Mouse (Mus musculus) forebrain, postnatal 0 days (tissue): Measurements from ENCODE around the gene Aspdh. TPM values are rescaled to one million over a fixed set of nuclear protein-coding genes. Genes with fewer than 3 reads are reported as not detected.

ENCODE experiments used
- ATAC-seq: fragments of 200-750 bp; cut with Nextera tagmentation; 2 replicates; pipeline ENCODE4 v1.8.0; 2017; ENCODE audit warnings: mild to moderate bottlenecking, moderate library complexity
- DNase-seq: peaks from one replicate; pipeline ENCODE4 v3.0.0-alpha.2; 2015
- H3K27ac ChIP-seq: fragments of 300-500 bp; sonication (generic); 2 replicates; pipeline ENCODE4 v1.5.1; 2014; ENCODE audit warnings: low read depth, mild to moderate bottlenecking, antibody characterized with exemption, low read length, moderate library complexity, mixed read lengths
- H3K27me3 ChIP-seq: fragments of 300-500 bp; sonication (generic); 2 replicates; pipeline ENCODE4 v1.6.1; 2014; ENCODE audit warnings: mild to moderate bottlenecking, low read length, mixed read lengths; ENCODE audit not compliant: insufficient read depth
- H3K36me3 ChIP-seq: fragments of 300-500 bp; sonication (generic); 2 replicates; pipeline ENCODE4 v1.6.1; 2014; ENCODE audit warnings: mild to moderate bottlenecking, moderate library complexity; ENCODE audit not compliant: insufficient read depth
- H3K4me1 ChIP-seq: fragments of 300-500 bp; sonication (generic); 2 replicates; pipeline ENCODE4 v1.6.1; 2014; ENCODE audit warnings: antibody characterized with exemption; ENCODE audit not compliant: insufficient read depth
- H3K4me2 ChIP-seq: fragments of 300-500 bp; sonication (generic); 2 replicates; pipeline ENCODE4 v1.6.1; 2014; ENCODE audit warnings: low read depth, mild to moderate bottlenecking, moderate library complexity
- H3K4me3 ChIP-seq: fragments of 300-500 bp; sonication (generic); 2 replicates; pipeline ENCODE4 v1.5.1; 2014; ENCODE audit warnings: low read depth, low read length, mixed read lengths
- H3K9ac ChIP-seq: fragments of 300-500 bp; sonication (generic); 2 replicates; pipeline ENCODE4 v1.6.1; 2014; ENCODE audit warnings: mild to moderate bottlenecking
- H3K9me3 ChIP-seq: fragments of 300-500 bp; sonication (generic); 2 replicates; pipeline ENCODE4 v1.6.1; 2016; ENCODE audit warnings: low read length
- CTCF ChIP-seq: sonication (generic); IDR thresholded peaks from 2 replicates; pipeline ENCODE4 v1.5.1; 2016; ENCODE audit warnings: antibody characterized with exemption, control low read depth, low read depth
- WGBS: fragments of 180-500 bp; shearing (Covaris S2); extraction: QIAGEN DNeasy Blood & Tissue Kit; methylation state at CpG from one replicate; pipeline ENCODE4 v1.1.7; 2014; 5-methylcytosine and 5-hydroxymethylcytosine counted together
- polyA plus RNA-seq: library from polyadenylated mRNA; unstranded; fragments of >200 nt; fragmentation: Nextera tagmentation; extraction: Ambion mirVana; gene quantifications from 2 replicates; pipeline ENCODE4 v1.2.1, GENCODE M21; 2015
- total RNA-seq: library from RNA; depleted of rRNA; stranded (reverse); fragments of >200 nt; gene quantifications from 2 replicates; pipeline ENCODE4 v1.2.3, GENCODE M21; 2014

Aspdh gene
- total and polyA plus RNA-seq, 2 experiments from 2014 or later, result 2.2 to 20.3 TPM

- no peak for DNase-seq
- Histone ChIP-seq H3K9me3 (no peaks in the 10 kb centered on the region), H3K27ac (no peak overlapping the region), H3K4me2 (no peak overlapping the region), H3K36me3 (no peaks in the 10 kb centered on the region), H3K9ac (no peak overlapping the region), H3K4me1 (peaks cover 26% of the 10 kb centered on the region), H3K27me3 (peaks cover 9% of the 10 kb centered on the region; the same call in 1 of the 2 replicates), H3K4me3 (no peak overlapping the region)
- TF ChIP-seq CTCF, result no peak
- 64% methylated on average over 9 of the region's 9 CpGs for WGBS
- ATAC-seq, result no peak
Observed at GRCm38 (mm10) chr7:44472961-44473646, 7.9 kb downstream of the Aspdh start.

GRCm38 (mm10) chr7:44474419-44474818, 9.2 kb downstream of the Aspdh start:
- H3K4me3 ChIP-seq, result no peak overlapping the region
- no peaks in the 10 kb centered on the region for H3K36me3 ChIP-seq
- peak; percentile 81 for ATAC-seq
- peak; percentile 57 for DNase-seq
- peaks cover 17% of the 10 kb centered on the region for H3K4me1 ChIP-seq
- TF ChIP-seq CTCF, result no peak
- 13% methylated on average over 3 of the region's 4 CpGs for WGBS
- H3K4me2 ChIP-seq, result no peak overlapping the region
- H3K27me3 ChIP-seq, result peaks cover 9% of the 10 kb centered on the region; the same call in 1 of the 2 replicates
- H3K27ac ChIP-seq, result peak overlapping the region; percentile 50
- H3K9ac ChIP-seq, result no peak overlapping the region
- H3K9me3 ChIP-seq, result no peaks in the 10 kb centered on the region

- TF ChIP-seq CTCF, result no peak
- DNase-seq (no peak), ATAC-seq (peak; percentile 26; the same call in 1 of the 2 replicates)
- Histone ChIP-seq H3K4me2 (no peak overlapping the region), H3K36me3 (no peaks in the 10 kb centered on the region), H3K4me3 (no peak overlapping the region), H3K4me1 (peaks cover 17% of the 10 kb centered on the region), H3K9ac (no peak overlapping the region), H3K9me3 (no peaks in the 10 kb centered on the region), H3K27ac (peak overlapping the region; percentile 45; the same call in 1 of the 2 replicates), H3K27me3 (peaks cover 9% of the 10 kb centered on the region; the same call in 1 of the 2 replicates)
- 28% methylated on average over 5 of the region's 5 CpGs for WGBS
Observed at GRCm38 (mm10) chr7:44475046-44475614, 9.9 kb downstream of the Aspdh start.

GRCm38 (mm10) chr7:44482836-44483435, 17.7 kb downstream of the Aspdh start:
- Histone ChIP-seq H3K27ac (no peak overlapping the region), H3K9ac (no peak overlapping the region), H3K36me3 (no peaks in the 10 kb centered on the region; the same call in none of the 2 replicates), H3K27me3 (peaks cover 7% of the 10 kb centered on the region; the same call in 1 of the 2 replicates), H3K4me2 (no peak overlapping the region), H3K4me3 (no peak overlapping the region), H3K4me1 (no peaks in the 10 kb centered on the region), H3K9me3 (no peaks in the 10 kb centered on the region)
- DNase-seq, result no peak
- TF ChIP-seq CTCF, result no peak
- whole genome bisulfite sequencing, result 81% methylated on average over 3 of the region's 3 CpGs
- ATAC-seq, result no peak

- H3K9me3 ChIP-seq, result no peaks in the 10 kb centered on the region
- ATAC-seq (no peak), DNase-seq (no peak)
- no peak overlapping the region for H3K27ac ChIP-seq
- H3K9ac ChIP-seq, result no peak overlapping the region
- TF ChIP-seq CTCF, result no peak; the same call in 1 of the 2 replicates
- H3K36me3 ChIP-seq, result peaks cover 6% of the 10 kb centered on the region
- H3K4me2 ChIP-seq, result no peak overlapping the region
- H3K4me1 ChIP-seq, result no peaks in the 10 kb centered on the region
- no peak overlapping the region for H3K4me3 ChIP-seq
- H3K27me3 ChIP-seq, result peaks cover 7% of the 10 kb centered on the region; the same call in 1 of the 2 replicates
- WGBS, result 100% methylated on average over 1 of the region's 1 CpGs
Observed at GRCm38 (mm10) chr7:44484109-44484508, 18.9 kb downstream of the Aspdh start.

GRCm38 (mm10) chr7:44484841-44485571, 19.8 kb downstream of the Aspdh start:
- 39% methylated on average over 5 of the region's 5 CpGs for WGBS
- Histone ChIP-seq H3K4me1 (no peaks in the 10 kb centered on the region), H3K9ac (no peak overlapping the region), H3K4me2 (no peak overlapping the region), H3K4me3 (no peak overlapping the region), H3K27me3 (peaks cover 7% of the 10 kb centered on the region; the same call in 1 of the 2 replicates), H3K9me3 (no peaks in the 10 kb centered on the region), H3K27ac (no peak overlapping the region), H3K36me3 (peaks cover 12% of the 10 kb centered on the region)
- DNase-seq (peak; percentile 92), ATAC-seq (peak; percentile 84)
- TF ChIP-seq CTCF, result peak; percentile 100
